Mouse (Mus musculus) spleen, postnatal 36 days (tissue): ENCODE measurements around the gene Mocs1.

ENCODE experiments used
- DNase-seq, 2 experiments: peaks; one replicate each; pipeline ENCODE4 v3.0.0; 2022; ENCODE audit warnings: low spot score in 2 of 2, mixed read lengths in 1 of 2

Gene Mocs1

DNA sequence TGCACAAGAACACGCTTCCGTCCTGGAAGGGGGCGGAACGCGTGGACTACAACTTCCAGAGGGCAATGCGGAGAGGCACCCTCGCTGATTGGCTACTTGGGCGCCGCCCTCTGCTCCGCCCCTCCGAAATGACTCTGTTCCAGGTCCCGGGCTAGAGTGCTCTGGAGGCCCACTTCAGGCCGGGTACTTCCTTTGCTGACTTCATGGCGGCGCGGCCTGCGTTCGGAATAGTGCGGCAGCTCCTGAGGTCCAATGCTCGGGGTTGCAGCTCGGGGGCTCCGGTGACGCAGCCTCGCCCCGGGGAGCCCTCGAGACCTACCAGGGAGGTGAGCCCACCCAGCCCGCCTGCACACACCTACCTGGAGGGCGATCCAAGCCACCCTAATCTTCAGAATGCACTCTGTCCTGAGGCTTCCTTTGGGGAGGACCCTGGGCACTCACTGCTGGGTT, at the start of gene Mocs1:
Mocs1 (plus strand) TSS at position 124 of the 450 bp plus-strand sequence.
- peak; percentile 94 to 96 for DNase-seq

DNA sequence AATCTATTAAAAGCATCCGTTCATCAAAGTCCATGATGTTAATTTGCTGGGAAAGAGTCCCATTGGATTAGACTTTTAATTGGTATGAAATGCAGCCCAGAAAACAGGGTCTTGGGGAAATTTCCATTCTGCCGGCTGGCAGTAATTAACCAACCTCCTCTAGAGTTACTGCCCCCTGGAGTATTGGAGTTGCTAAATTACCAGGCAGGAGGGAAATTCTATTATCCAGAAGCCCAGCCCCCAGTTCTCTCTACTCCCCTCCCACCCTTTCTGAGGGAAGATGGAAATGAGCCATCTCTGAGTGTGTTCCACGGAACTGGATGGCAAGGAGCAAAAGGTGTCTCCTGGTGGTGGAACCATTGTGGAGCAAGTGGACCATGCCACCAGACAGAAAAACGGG, 48.5 kb upstream of the Mocs1 start:
- DNase-seq = no peak

DNA sequence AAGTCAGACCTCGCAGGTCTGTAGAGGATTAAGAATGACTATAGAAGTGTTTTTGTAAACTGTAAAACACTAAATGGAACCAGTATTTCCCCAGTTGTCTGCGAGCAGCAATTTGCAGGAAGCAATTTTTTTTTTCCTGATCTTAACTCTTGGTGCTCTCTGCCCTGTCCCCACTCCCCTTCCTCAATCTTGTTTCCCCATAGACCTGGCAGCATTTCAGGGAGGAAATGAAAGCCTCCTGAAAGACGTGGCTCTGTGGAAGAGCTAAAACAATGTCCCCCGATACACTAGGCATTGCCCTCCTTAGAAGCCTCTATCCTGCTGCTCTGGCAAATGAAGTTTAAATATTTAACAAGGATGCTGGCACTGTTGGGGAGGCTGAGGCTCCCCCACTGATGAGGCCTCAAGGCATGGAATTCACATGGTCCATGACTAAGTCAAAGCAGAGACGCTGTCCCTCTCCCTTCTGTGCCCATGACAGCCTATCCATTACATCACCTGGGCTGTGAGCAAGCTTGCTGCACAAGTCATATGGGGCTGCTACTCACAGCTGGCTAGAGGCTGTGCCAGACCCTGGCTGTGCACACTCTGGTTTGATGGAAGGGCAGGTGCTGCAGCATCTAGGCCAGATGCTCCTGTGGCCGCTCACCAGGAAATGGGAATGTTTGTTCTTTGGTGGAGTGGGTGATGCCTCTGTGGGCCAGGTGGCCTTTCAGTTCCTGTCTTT, 43.8 kb upstream of the Mocs1 start:
- no peak for DNase-seq

DNA sequence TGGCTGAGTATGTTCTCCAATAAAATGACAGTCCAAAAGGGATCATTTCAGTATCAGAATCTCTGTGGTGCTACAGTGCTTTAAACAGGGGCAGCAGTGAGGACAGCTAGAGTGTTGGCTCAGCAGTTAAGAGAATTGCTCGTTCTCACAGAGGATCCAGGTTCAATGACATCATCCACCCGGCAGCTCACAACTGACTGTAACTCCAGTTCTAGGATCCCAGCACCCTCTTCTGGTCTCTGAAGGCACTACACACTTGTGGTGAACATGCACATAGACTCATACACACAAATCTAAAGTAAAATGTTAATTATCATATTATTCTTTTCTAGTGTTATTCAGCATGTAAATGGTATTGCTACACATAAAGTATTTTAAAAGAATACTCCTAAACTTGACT, 40.4 kb upstream of the Mocs1 start:
- DNase-seq = no peak

DNA sequence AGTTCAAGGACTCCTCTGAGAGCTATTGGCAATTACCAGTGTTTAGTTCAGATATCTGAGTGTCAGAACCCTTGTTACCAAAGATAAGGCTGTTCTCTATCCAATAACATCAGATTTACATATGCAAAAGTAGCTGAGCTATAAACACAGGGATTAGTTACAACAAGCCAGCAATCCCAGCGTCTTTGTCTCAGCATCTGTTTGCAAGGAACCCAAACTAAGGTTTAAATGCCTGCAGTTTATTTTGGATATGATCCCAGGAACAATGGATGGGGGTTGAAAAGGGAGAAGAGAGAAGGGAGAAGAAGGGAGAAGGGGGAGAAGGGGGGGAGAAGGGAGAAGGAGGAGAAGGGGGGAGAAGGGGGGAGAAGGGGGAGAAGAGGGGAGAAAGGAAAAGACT, 35.4 kb upstream of the Mocs1 start:
- no peak for DNase-seq

DNA sequence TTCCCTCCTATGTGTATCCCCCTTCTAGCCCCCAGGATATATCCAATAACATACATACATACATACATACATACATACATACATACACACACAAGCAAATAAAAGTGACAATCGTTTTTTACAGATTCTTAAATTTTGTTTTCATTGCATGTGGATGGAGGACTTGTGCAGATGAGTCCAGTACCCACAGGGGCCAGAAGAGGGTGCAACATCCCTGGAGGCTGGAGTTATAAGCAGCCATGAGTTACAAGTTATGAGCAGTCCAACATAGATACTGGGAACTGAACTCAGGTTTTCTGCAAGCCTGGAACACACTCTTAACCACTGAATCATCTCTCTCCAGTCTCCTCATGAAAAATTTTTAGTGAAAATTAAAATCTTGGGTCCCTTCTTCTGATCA, 33.3 kb upstream of the Mocs1 start:
- no peak for DNase-seq

DNA sequence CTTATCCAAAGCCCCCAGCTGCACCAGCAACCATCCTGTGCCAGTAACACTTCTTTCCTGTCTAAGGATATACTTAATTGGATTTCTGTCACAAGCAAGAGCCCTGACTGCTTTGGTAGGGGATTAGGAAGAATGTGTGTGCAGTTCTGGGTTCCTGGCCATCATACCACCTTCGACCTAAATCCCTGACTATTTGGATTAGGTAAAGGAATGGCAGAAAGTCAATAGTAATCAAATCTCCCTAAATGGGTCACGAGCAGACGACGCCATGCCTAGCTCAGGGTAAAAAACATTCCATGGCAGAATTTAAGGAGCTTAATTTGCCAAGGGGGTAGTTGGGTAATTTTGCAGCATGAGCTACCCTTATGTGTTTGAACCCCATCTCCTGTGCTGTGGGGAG, 28.6 kb upstream of the Mocs1 start:
- no peak for DNase-seq

DNA sequence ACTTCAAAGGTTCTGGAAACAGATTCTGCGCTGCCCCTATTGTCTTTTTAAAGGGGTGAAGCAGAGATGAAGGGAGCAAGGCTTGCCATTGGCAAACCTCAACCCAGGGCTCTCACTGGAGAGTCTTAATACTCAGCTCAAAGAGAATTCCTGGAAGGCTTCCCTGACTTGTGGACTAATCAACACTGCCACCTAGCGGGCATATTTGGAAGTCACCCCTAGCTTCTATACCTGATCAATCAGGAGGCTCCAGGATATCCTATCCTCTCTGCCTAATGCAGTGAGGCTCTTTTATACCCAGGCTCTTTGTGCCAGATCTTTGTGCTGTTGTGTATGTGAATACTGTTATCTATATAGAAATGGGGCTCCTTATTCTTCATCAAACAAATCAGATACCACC, 28.0 kb upstream of the Mocs1 start:
- DNase-seq = peak; percentile 19 to 39

DNA sequence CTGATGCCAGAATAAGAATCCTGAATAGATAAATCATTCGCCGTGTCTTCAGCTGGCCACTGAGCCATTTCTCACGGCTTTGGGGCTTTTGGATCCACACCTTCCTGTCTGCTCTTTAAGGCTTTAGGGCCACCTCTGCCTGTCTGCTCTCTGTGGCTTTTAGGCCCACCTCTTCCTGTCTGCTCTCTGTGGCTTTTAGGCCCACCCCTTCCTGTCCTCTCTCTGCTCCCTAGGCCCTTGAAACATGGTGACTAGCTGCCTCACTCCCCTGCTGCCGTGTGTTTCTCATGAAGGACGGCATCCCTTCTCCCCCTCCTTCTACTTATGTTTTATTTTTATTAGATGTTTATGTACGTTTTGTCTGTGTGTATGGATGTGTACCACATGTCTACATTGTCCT, 25.0 kb upstream of the Mocs1 start:
- peak; percentile 20 to 25 for DNase-seq

DNA sequence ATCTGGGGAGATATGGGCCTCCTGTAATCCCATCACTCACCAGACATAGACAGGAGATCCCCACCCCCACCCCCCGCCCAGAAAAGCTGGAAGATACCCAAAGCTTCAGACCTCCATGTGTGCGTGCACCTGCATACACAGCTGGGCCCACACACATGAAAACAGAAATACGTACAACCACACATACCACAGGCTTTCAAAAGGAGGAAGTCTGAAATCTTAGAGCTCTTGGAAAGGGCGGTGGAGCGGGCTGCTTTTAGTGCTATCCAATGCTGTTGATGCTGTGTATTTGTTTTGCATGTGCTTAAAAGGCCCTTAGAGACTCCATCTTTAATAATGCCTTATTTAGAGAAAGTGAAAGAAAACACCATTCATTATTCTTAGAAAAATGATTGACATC, 22.2 kb upstream of the Mocs1 start:
- peak; percentile 13 to 42 for DNase-seq

DNA sequence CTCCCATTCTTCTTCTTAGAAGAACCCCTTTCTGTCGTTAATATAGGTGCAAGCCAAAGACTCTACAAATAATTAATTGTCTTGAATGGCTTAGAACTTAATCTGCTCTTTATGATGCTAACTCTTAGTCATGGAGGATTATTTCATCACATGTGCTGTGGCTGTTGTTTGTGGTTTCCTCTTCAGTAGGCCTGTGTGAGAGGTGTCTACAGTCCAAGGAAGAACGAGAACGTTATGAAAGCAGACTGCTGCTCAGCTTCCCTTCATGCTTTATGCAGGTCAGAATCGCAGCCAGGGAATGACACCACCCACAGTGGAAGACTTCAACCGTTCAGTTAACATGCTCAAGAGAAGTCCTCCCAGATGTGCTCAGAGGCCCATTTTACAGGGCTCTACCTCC, 15.2 kb upstream of the Mocs1 start:
- DNase-seq = no peak

DNA sequence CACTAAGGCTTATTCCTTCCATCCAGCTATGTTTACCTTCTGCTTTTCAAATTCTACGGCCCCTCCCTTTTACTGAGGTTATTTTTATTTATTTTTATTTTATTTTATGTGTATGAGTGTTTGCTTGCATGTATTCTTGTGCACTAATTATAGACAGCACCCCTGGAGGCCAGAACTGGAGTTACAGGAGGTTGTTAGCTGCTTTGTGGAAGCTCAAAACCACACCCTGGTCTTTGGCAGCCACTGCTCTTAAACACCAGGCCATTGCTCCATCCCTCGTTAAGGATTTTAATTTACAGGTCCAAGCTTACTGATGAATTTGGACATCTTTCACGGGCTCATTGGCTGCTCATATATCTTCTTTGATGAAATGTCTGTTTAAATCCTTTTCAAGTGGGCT, 14.6 kb upstream of the Mocs1 start:
- no peak for DNase-seq

DNA sequence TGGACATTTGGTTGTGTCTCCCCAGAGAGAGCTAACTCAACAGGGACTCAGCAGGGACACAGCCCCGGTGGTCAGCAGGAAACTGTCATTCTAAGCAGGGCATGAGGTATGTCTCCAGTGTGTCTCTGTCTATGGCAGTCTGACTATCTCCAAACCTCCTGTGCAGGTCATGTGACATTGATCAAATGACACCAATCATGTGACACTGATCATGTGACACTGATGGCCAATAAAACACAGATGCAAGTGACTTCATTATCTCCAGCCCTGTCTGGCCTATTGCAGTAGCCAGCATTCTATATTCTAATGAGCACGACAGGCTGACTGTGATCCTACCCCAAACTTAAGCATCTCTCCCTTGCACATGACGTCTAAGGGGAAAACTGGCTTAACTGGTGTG, 11.9 kb upstream of the Mocs1 start:
- no peak for DNase-seq

DNA sequence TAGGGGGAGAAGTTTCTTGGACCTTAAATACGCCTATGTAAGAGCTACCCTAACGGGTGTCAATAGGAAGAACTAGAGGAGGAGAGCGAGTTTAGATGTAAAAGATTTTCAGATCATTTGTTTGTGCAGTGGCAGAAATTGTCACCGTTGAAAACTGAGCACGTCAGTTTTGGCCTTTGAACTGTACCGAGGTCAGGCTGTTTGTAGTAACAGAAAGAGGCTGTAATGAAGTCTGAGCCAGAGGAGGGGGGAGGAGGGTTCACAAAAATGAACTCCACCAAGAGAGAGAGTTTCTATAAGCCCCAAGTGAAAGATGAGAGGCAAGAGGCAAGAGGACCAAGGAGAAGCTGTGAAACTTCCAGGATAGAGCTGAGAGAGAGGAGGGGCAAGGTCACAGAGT, 8.3 kb upstream of the Mocs1 start:
- DNase-seq = no peak

DNA sequence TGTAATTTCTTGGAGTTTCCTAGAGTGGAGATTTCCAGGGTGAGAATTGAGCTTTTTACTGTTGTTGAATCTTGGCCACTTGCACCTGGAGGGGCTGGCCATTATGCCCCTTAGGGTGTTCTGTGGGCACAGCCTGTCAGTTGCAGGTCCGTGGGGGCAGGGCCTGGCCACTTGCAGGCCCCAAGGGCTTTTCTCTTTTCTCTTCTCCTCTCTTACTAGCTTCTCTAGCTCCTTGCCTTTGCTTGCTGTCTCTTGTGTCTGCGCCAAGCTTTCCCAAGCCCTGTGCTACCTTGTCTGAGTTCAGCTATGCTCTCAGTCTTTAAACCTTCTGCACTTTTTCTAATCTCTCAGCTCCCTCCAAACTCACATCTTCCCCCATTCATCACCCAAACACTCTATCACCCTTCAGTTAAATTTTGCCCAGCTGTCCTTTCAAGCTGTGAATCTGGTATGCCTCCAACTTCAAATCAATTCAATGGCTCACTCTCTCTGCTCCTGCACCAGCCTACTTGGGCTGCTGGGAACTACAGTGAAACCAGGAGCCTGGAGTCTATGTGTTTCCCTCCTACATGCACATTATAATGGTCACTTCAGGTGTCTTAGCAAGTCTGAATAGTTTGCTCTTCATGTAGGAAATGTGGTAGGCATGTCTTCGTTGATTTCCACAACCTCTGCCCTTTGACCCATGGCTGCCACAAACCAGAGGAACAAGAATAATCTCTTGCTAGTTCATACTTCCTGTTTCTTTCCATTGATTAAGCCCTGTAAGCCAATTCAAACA, 5.7 kb upstream of the Mocs1 start:
- no peak for DNase-seq

DNA sequence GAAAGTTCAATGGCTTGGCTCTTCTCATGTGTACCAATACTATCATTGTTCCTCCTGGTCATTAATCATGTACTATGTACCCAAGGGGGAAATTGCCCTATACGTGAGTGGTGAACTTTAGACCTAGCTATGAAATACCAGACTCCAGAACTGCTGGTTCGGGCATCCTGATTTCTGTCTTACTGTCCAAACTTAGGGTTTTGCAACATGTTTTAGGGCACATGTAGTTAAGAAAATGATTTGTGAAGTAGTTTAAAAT, 5.2 kb upstream of the Mocs1 start:
- DNase-seq = no peak

DNA sequence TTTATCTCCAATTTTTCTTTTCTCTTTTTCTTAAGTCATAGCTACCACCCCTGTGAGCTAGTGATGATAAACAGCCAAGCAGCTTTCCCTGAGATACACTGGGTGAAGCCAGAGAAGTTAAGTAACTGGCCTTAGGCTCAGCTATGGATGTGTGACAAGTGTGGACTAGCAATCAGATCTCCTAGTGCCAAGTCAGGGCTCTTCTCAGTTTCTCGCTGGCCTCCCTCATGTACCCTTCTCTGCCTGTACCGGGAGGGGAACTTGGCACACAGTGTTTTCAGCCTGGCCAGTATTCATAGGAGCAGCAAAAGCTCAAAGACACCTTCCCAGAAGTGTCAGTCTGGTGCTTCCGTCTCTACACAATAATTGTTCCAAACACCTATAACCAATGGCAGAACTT, 4.3 kb upstream of the Mocs1 start:
- DNase-seq = no peak

DNA sequence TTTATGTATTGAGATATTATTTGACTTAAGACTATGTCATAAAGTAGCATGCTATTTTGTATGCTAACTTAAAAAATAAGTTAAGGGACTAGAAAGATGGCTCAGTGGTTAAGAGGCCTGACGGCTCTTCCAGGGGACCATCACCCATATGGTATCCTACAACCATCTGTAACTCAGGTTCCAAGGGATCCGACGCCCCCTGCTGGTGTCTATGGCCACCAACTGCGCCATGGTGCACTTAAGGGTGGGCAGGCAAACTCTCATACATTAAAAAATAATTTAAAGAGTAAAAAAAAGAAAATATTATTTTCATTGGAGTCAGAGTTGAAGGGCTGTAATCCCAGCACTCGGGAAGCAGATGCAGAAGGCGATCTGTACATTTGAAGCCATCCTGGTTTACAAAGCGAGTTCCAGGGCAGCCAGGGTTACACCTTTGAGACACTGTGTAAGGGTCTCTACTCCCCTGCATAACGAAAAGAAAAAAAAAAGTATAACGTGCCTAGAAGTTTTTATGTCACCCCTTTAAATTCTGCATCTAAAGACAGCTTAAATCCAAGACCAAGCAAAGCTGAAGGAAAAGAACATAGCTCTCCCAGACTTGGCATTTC, 427 bp upstream of the Mocs1 start:
- DNase-seq = no peak

DNA sequence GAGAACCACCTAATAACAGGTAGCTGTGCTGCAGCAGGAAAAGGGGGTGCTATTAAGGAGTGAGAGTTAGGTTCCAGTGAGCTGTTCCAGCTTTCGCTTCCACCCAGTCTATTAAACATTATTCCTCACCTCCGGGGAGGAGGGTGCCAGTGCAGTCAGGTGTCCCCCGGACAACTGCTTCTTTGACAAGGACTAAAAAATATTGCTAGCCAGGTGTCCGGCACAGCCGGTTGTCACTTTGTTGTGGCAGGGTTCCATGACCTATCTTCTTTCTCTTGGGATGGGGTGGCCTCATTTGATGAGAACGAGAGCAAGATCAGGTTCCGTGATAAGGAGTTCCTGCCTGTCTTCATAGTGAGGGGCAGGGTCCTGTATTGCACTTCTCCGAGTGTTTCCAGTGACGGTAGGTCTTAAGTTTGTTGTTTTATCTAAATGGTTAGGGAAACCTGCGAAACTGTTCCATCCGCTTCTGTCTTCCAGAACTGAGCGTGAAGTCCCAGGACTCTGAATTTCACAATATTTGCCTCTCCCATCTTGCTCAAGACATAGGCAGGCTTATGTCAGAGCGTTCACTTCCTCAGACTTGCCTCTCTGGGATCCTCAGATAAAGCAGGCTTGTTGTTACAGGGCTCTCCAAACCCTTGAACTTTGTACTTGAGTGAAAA, 721 bp downstream of the Mocs1 start:
- DNase-seq = no peak

DNA sequence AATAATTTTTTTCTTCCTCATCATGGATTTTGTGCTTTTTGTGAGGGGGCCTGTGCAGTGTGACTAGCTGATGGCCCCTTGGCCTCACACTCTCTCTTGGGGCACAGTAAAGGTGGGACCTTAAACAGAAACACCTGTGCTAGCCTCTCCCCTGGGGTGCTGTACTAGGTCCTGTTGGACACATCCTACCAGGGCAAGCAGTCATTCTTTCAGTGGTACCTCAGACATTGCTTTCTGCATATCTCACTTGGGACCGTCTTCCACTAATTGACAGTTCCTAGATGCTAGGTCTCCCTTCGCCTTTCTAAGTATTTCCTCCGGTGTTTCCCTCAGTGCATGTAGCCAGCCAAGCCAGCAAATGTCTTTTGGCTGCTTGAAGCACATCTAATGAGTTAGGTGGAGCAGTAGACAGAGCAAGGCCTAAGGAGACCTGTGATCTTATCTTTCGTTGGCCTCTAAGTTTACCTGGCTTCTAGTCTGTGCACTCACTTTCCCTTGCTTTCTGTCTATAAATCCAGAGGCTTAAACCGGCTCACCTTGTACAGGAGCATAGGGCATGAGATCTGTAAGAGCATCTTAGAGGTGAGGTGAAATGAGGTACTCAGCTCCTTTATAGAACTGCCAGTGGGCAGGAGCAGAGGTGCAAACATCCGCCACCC, 1.4 kb downstream of the Mocs1 start:
- no peak for DNase-seq

DNA sequence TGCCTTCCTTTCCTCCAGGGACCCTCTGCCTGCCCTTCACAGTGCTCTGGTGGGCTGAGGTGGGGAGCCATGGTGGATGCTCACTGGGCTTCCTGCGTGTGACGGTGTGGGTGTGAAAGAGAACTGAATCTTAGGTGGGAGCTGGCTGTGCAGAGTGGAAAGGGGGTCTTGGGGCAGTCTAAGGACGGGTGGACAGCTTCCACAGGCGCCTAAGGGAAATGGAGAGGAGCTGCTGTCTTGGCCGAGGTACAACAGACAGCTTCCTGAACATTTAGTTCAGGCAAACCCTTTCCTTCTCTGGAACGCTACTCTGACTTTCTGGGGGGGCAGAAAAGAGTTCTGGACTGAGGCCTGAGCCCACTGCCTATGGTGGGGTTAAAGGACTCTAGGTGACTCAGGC, 2.0 kb downstream of the Mocs1 start:
- DNase-seq = no peak

DNA sequence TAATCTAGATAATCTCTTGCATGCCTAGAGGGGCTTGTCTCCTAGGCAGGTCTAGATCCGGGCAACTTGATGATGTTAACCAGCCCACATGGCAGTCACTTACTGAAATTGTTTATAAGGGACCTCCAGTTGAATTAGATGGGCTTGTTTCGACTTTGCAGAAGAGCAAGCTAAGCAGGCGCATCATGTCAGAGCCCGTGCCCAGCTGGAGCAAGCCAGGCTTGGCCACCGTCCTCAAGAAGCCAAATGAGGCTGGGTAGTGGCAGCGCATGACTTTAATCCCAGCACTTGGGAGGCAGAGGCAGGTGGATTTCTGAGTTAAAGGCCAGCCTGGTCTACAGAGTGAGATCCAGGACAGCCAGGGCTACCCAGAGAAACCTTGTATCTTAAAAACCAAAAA, 3.0 kb downstream of the Mocs1 start:
- DNase-seq = no peak
